Mouse (Mus musculus): Measurements from ENCODE around the gene Baz2b. TPM values are rescaled to one million over a fixed set of nuclear protein-coding genes. Genes with fewer than 3 reads are reported as not detected.

Gene Baz2b
- polyA plus RNA-seq, 1 experiment from 2014 or later, result 33.8 TPM

- no peak overlapping the region for H3K4me3 ChIP-seq (ENCODE audit: low read depth, low read length)
- 0 out of 2 replicates have a peak, but pooled peaks cover 3% of the 10 kb centered on the region for H3K4me1 ChIP-seq (replicated peaks; ENCODE audit: control insufficient read depth, insufficient read depth, low read length)
- no peak overlapping the region for H3K9ac ChIP-seq (ENCODE audit: low read depth, low read length)
- WGBS, result 60% methylated on average over 6 of the region's 6 CpGs
- no peak for ATAC-seq
- peaks cover 23% of the 10 kb centered on the region for H3K36me3 ChIP-seq (ENCODE audit: control insufficient read depth, insufficient read depth)
- no peaks in the 10 kb centered on the region for H3K27me3 ChIP-seq (replicated peaks; ENCODE audit: control insufficient read depth, insufficient read depth, low read length)
- no peaks in the 10 kb centered on the region for H3K9me3 ChIP-seq (ENCODE audit: control insufficient read depth)
- no peak overlapping the region for H3K4me2 ChIP-seq (replicated peaks; ENCODE audit: low read depth)
- H3K27ac ChIP-seq (ENCODE audit: low read depth, low read length), result no peak overlapping the region
- no peak for TF ChIP-seq CTCF (IDR thresholded peaks at IDR 0.05; ENCODE audit: low read depth)
Observed at GRCm38 (mm10) chr2:59979488-59980220, 230.0 kb downstream of the Baz2b start.

- H3K36me3 ChIP-seq (ENCODE audit: control insufficient read depth, insufficient read depth), result peaks cover 20% of the 10 kb centered on the region
- H3K27ac ChIP-seq (ENCODE audit: low read depth, low read length), result no peak overlapping the region
Observed at GRCm38 (mm10) chr2:59976680-59977079, 233.0 kb downstream of the Baz2b start.

GRCm38 (mm10) chr2:59975772-59976171, 233.9 kb downstream of the Baz2b start:
- 89% methylated on average over 6 of the region's 6 CpGs for WGBS
- no peak for TF ChIP-seq CTCF (IDR thresholded peaks at IDR 0.05; ENCODE audit: low read depth)
- Histone ChIP-seq H3K4me1 (replicated peaks; ENCODE audit: control insufficient read depth, insufficient read depth, low read length) (0 out of 2 replicates have a peak, but pooled peaks cover 3% of the 10 kb centered on the region), H3K36me3 (ENCODE audit: control insufficient read depth, insufficient read depth) (peaks cover 20% of the 10 kb centered on the region), H3K27me3 (replicated peaks; ENCODE audit: control insufficient read depth, insufficient read depth, low read length) (no peaks in the 10 kb centered on the region), H3K9me3 (ENCODE audit: control insufficient read depth) (no peaks in the 10 kb centered on the region), H3K4me2 (replicated peaks; ENCODE audit: low read depth) (no peak overlapping the region), H3K27ac (ENCODE audit: low read depth, low read length) (no peak overlapping the region), H3K4me3 (ENCODE audit: low read depth, low read length) (no peak overlapping the region), H3K9ac (ENCODE audit: low read depth, low read length) (no peak overlapping the region)
- ATAC-seq, result no peak

More at GRCm38 (mm10) chr2:59976680-59977079, 233.0 kb downstream of the Baz2b start:
- no peak overlapping the region for H3K9ac ChIP-seq (ENCODE audit: low read depth, low read length)
- no peak overlapping the region for H3K4me3 ChIP-seq (ENCODE audit: low read depth, low read length)
- no peaks in the 10 kb centered on the region for H3K27me3 ChIP-seq (replicated peaks; ENCODE audit: control insufficient read depth, insufficient read depth, low read length)
- WGBS, result 93% methylated on average over 5 of the region's 5 CpGs
- H3K4me2 ChIP-seq (replicated peaks; ENCODE audit: low read depth), result no peak overlapping the region
- TF ChIP-seq CTCF (IDR thresholded peaks at IDR 0.05; ENCODE audit: low read depth), result no peak
- H3K9me3 ChIP-seq (ENCODE audit: control insufficient read depth), result no peaks in the 10 kb centered on the region
- no peak for ATAC-seq
- H3K4me1 ChIP-seq (replicated peaks; ENCODE audit: control insufficient read depth, insufficient read depth, low read length), result 0 out of 2 replicates have a peak, but pooled peaks cover 3% of the 10 kb centered on the region

GRCm38 (mm10) chr2:59973962-59974361, 235.7 kb downstream of the Baz2b start:
- 85% methylated on average over 5 of the region's 5 CpGs for WGBS
- no peak overlapping the region for H3K4me2 ChIP-seq (replicated peaks; ENCODE audit: low read depth)
- no peak for ATAC-seq
- no peak overlapping the region for H3K9ac ChIP-seq (ENCODE audit: low read depth, low read length)
- H3K9me3 ChIP-seq (ENCODE audit: control insufficient read depth), result no peaks in the 10 kb centered on the region
- no peak for TF ChIP-seq CTCF (IDR thresholded peaks at IDR 0.05; ENCODE audit: low read depth)
- H3K4me3 ChIP-seq (ENCODE audit: low read depth, low read length), result no peak overlapping the region
- no peaks in the 10 kb centered on the region for H3K27me3 ChIP-seq (replicated peaks; ENCODE audit: control insufficient read depth, insufficient read depth, low read length)
- H3K36me3 ChIP-seq (ENCODE audit: control insufficient read depth, insufficient read depth), result peaks cover 25% of the 10 kb centered on the region
- H3K4me1 ChIP-seq (replicated peaks; ENCODE audit: control insufficient read depth, insufficient read depth, low read length), result 0 out of 2 replicates have a peak, but pooled peaks cover 3% of the 10 kb centered on the region
- no peak overlapping the region for H3K27ac ChIP-seq (ENCODE audit: low read depth, low read length)

- TF ChIP-seq CTCF (IDR thresholded peaks at IDR 0.05; ENCODE audit: low read depth), result no peak
- 66% methylated on average over 4 of the region's 4 CpGs for WGBS
- no peak overlapping the region for H3K4me3 ChIP-seq (ENCODE audit: low read depth, low read length)
- H3K4me2 ChIP-seq (replicated peaks; ENCODE audit: low read depth), result no peak overlapping the region
- no peaks in the 10 kb centered on the region for H3K27me3 ChIP-seq (replicated peaks; ENCODE audit: control insufficient read depth, insufficient read depth, low read length)
- no peaks in the 10 kb centered on the region for H3K9me3 ChIP-seq (ENCODE audit: control insufficient read depth)
- no peaks in the 10 kb centered on the region for H3K4me1 ChIP-seq (replicated peaks; ENCODE audit: control insufficient read depth, insufficient read depth, low read length)
- no peak overlapping the region for H3K9ac ChIP-seq (ENCODE audit: low read depth, low read length)
- peaks cover 33% of the 10 kb centered on the region for H3K36me3 ChIP-seq (ENCODE audit: control insufficient read depth, insufficient read depth)
- ATAC-seq, result no peak
- H3K27ac ChIP-seq (ENCODE audit: low read depth, low read length), result no peak overlapping the region
Observed at GRCm38 (mm10) chr2:59973104-59973641, 236.5 kb downstream of the Baz2b start.

- Histone ChIP-seq H3K4me3 (ENCODE audit: low read depth, low read length) (no peak overlapping the region), H3K9me3 (ENCODE audit: control insufficient read depth) (no peaks in the 10 kb centered on the region), H3K36me3 (ENCODE audit: control insufficient read depth, insufficient read depth) (peaks cover 31% of the 10 kb centered on the region), H3K4me2 (replicated peaks; ENCODE audit: low read depth) (no peak overlapping the region), H3K9ac (ENCODE audit: low read depth, low read length) (no peak overlapping the region), H3K4me1 (replicated peaks; ENCODE audit: control insufficient read depth, insufficient read depth, low read length) (no peaks in the 10 kb centered on the region), H3K27me3 (replicated peaks; ENCODE audit: control insufficient read depth, insufficient read depth, low read length) (no peaks in the 10 kb centered on the region), H3K27ac (ENCODE audit: low read depth, low read length) (no peak overlapping the region)
- WGBS, result 87% methylated on average over 9 of the region's 9 CpGs
- ATAC-seq, result no peak
- TF ChIP-seq CTCF (IDR thresholded peaks at IDR 0.05; ENCODE audit: low read depth), result no peak
Observed at GRCm38 (mm10) chr2:59970511-59970910, 239.1 kb downstream of the Baz2b start.
